Mouse (Mus musculus) kidney, postnatal 10 days (tissue): ENCODE data around the gene Mrpl51.
A peak's percentile ranks its signal among the peaks of the same experiment; 100 is the strongest.

ENCODE experiments used
- DNase-seq: peaks from one replicate; pipeline ENCODE4 v3.0.0; 2021; ENCODE audit warnings: mixed read lengths

The Mrpl51 gene

GRCm38 (mm10) chr6:125191332-125192015 lies at the start of gene Mrpl51, which contains the start of gene Ncapd2:
Gene Mrpl51 (plus strand): TSS chr6:125191801.
Gene Ncapd2 (minus strand): TSS chr6:125191701.
- peak; percentile 99 for DNase-seq

GRCm38 (mm10) chr6:125142436-125142835 lies 49.2 kb upstream of the Mrpl51 start:
- no peak for DNase-seq

DNA sequence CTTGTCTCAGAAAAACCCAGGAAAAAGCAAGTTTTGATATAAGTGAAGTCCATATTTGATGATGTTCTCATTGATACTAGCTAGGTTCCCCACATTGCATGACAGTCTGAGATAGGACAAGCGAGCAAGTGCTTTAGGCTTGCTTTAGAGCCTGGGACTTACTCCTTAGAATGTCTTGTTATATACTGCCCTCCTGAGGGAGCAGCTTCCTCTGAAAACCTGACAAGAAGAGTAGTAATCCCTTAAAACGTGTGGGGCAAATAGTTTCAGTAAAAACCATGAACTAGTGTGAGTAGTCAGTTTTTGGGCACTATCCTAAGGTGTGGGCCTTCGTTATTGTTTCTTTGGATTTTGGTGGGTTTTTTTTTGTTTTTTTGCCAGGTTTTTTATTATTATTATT lies 48.5 kb upstream of the Mrpl51 start:
- no peak for DNase-seq

GRCm38 (mm10) chr6:125143904-125144303 lies 47.7 kb upstream of the Mrpl51 start:
- no peak for DNase-seq

- peak; percentile 93 for DNase-seq
Observed at GRCm38 (mm10) chr6:125145001-125145400, 46.6 kb upstream of the Mrpl51 start, which contains the start of gene Iffo1. Gene Iffo1 (plus strand): TSS chr6:125145241.

DNA sequence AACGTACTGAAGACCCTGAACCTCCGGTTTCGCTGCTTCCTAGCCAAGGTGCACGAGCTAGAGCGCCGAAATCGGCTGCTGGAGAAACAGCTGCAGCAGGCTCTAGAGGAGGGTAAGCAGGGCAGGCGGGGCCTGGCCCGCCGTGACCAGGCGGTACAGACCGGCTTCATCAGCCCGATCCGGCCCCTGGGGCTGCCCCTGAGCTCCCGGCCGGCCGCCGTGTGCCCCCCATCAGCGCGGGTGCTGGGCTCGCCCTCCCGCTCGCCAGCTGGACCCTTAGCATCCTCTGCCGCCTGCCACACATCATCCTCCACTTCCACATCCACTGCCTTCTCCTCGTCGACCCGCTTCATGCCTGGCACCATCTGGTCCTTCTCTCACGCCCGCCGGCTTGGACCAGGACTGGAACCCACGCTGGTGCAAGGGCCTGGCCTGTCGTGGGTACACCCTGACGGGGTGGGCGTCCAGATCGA lies 46.1 kb upstream of the Mrpl51 start:
- no peak for DNase-seq

DNA sequence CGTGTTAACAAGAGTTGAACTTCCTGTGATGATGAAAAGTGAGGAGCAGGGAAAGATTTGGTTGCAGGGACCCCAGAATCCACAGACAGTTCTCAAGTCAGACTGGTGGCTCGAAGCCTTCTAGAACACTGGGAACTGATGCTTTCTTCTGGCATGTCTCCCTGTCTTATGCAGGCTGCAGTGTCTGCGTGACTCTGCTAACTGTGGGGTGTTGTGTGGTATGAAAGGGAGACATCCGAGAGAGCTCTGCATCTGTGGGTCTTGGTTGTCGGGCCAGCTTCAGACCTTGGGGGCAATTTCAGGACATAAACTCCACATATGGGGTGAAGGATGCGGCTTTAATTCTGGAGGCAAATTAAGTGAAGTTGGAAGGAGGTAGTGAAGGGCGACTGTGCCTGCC lies 45.5 kb upstream of the Mrpl51 start:
- DNase-seq, result no peak

DNA sequence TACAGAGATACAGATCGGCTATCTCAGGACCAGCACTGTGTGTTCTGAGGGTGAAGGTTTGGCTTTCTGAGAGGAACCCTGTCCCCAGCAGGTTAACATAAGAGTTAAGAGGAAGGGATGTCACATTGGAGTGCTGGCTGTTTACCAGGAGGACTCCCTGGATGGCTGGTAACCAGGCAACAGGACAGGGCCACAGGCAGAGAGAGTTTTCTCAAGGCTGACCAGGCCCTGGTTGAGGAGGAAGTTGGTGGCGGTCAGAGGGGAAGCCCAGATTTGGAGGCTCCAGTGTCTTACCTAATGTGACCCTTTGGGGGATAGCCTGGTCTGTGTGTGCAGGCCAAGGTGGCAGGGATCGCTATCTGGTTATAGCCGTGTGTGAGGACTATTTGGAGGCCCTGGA lies 44.8 kb upstream of the Mrpl51 start:
- peak; percentile 57 for DNase-seq

GRCm38 (mm10) chr6:125147329-125147728 lies 44.3 kb upstream of the Mrpl51 start:
- no peak for DNase-seq

- peak; percentile 62 for DNase-seq
Observed at GRCm38 (mm10) chr6:125148251-125148925, 43.2 kb upstream of the Mrpl51 start.

- DNase-seq, result peak; percentile 80
Observed at GRCm38 (mm10) chr6:125148926-125149568, 42.6 kb upstream of the Mrpl51 start.

DNA sequence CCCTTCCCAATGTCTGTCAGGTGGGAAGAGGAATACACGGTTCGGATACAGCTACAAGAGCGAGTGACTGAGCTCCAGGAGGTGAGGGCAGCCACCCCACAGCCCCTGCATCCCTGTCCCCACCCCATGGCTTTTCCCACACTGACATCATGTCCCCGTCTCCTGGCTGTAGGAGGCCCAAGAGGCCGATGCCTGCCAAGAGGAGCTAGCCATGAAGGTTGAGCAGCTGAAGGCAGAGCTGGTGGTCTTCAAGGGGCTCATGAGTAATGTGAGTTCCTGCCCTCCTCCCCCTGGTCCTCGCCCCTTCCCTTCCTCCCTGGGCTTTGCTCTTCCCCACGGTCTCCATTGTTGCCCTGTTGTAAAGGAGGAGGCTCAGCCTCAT lies 42.0 kb upstream of the Mrpl51 start:
- no peak for DNase-seq

- peak; percentile 37 for DNase-seq
Observed at GRCm38 (mm10) chr6:125152212-125153017, 39.2 kb upstream of the Mrpl51 start.

DNA sequence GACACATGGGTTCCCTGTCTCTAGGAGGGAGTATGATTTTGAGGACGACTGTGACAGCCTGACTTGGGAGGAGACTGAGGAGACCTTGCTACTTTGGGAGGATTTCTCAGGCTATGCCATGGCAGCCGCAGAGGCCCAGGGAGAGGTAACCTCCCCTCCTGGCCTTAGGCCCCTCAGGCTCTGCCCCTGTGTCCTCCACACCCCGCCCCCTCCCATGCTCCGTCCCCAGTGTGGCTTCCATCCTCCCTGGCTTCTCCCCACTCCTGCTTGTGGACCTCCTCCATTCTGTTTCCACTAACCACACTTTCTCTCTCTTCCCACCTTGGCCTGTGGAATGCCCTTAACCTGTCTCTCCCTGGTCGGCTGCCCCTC lies 38.6 kb upstream of the Mrpl51 start:
- DNase-seq, result no peak

GRCm38 (mm10) chr6:125153682-125154081 lies 37.9 kb upstream of the Mrpl51 start:
- no peak for DNase-seq

GRCm38 (mm10) chr6:125154550-125154949 lies 37.1 kb upstream of the Mrpl51 start:
- DNase-seq, result peak; percentile 41

- DNase-seq, result no peak
Observed at GRCm38 (mm10) chr6:125155262-125155661, 36.3 kb upstream of the Mrpl51 start.

GRCm38 (mm10) chr6:125156491-125156890 lies 35.1 kb upstream of the Mrpl51 start:
- no peak for DNase-seq

GRCm38 (mm10) chr6:125156903-125157614 lies 34.5 kb upstream of the Mrpl51 start:
- DNase-seq, result no peak

GRCm38 (mm10) chr6:125158944-125159492 lies 32.6 kb upstream of the Mrpl51 start:
- no peak for DNase-seq

- DNase-seq, result no peak
Observed at GRCm38 (mm10) chr6:125159773-125160557, 31.6 kb upstream of the Mrpl51 start.
